Mouse (Mus musculus) sigmoid colon, adult 10 weeks (tissue): ENCODE measurements around the gene Gm11596. TPM values are rescaled to one million over a fixed set of nuclear protein-coding genes. Genes with fewer than 3 reads are reported as not detected.

Experiments used
- polyA plus RNA-seq: library from polyadenylated mRNA; stranded (reverse); fragments of 350-450 nt; fragmentation: Illumina TruSeq; extraction: RNeasy Lipid Tissue Mini Kit (QIAGEN cat#74804); gene quantifications from one replicate; pipeline ENCODE4 v1.2.3, GENCODE M21; 2014; ENCODE audit warnings: low read depth, low replicate concordance

The Gm11596 gene
- polyA plus RNA-seq, result not detected

GRCm38 (mm10) chr11:99793367-99793766 lies at the start of gene Gm11596:
TSS of gene Gm11596 (minus strand) at chr11:99793467.

GRCm38 (mm10) chr11:99837966-99838365 lies 44.7 kb upstream of the Gm11596 start, which contains the start of gene 2300003K06Rik:
TSS of gene 2300003K06Rik (minus strand) at chr11:99838066.

GRCm38 (mm10) chr11:99815566-99815965 lies 22.3 kb upstream of the Gm11596 start, which contains the start of gene Gm11564:
TSS of gene Gm11564 (minus strand) at chr11:99815666.

DNA sequence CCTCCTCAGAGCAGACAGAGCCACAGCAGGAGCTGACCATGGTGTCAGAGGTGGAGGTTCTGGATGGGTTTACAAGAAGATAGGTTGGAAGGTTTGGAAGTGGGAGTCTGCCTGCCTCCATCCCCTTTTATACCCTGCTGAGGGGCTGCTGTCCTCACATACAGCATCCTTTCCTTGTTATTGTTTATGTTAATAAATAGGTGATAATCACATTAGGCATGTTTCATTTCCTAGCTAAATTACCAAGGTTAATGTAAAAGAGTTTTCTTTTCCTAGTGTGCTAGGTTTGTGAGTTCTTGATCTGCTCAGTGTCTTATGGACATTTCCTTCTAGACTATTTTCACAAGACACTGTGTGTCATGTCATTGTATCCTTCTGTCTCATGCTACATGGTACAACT lies 16.5 kb upstream of the Gm11596 start, which contains the start of gene Krtap4-13:
Gene Krtap4-13 (minus strand): TSS at position 101 of the 400 bp plus-strand sequence.

GRCm38 (mm10) chr11:99804346-99804745 lies 11.1 kb upstream of the Gm11596 start, which contains the start of gene Gm11554:
TSS of gene Gm11554 (minus strand) at chr11:99804446.

GRCm38 (mm10) chr11:99798832-99799231 lies 5.6 kb upstream of the Gm11596 start, which contains the start of gene Gm11569:
TSS of gene Gm11569 (minus strand) at chr11:99798932.

GRCm38 (mm10) chr11:99784900-99785299 lies 8.4 kb downstream of the Gm11596 start, which contains the start of gene Krtap4-9:
TSS of gene Krtap4-9 (plus strand) at chr11:99785200.

DNA sequence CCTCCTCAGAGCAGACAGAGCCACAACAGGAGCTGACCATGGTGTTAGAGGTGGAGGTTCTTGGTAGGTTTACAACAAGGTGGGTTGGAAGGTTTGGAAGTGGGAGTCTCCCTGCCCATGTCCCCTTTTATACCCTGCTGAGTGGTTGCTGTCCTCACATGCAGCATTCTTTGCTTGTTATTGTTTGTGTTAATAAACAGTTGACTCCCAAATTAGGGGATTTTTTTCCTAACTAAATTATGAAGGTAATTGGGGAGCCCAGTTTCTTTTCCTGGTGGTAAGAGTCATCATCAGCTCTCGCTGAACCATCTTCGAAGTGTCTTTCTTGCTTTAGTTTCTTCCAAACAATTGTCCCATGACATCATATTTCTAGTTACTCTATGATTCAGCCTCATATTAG lies 12.7 kb downstream of the Gm11596 start, which contains the start of gene Krtap4-8:
Gene Krtap4-8 (minus strand): TSS at position 101 of the 400 bp plus-strand sequence.

GRCm38 (mm10) chr11:99772813-99773212 lies 20.5 kb downstream of the Gm11596 start, which contains the start of gene Gm11595:
TSS of gene Gm11595 (minus strand) at chr11:99772913.

Other genes starting within 250 kb of the Gm11596 start
- not detected for gene Krtap3-3, start 242.6 kb downstream of the Gm11596 start, polyA plus RNA-seq
- gene Krtap3-2, start 236.6 kb downstream of the Gm11596 start, polyA plus RNA-seq, result not detected
- not detected for gene Gm11939, start 234.0 kb downstream of the Gm11596 start, polyA plus RNA-seq
- not detected for gene Krtap3-1, start 226.8 kb downstream of the Gm11596 start, polyA plus RNA-seq
- gene Krtap1-5, start 212.5 kb downstream of the Gm11596 start, polyA plus RNA-seq, result not detected
- not detected for gene Krtap1-4, start 209.8 kb downstream of the Gm11596 start, polyA plus RNA-seq
- not detected for gene Krtap1-3, start 202.1 kb downstream of the Gm11596 start, polyA plus RNA-seq
- not detected for gene Krtap9-3, start 195.4 kb downstream of the Gm11596 start, polyA plus RNA-seq
- gene Gm11938, start 190.2 kb downstream of the Gm11596 start, polyA plus RNA-seq, result not detected
- gene Gm11937, start 183.3 kb downstream of the Gm11596 start, polyA plus RNA-seq, result not detected
- gene Krtap2-4, start 178.6 kb downstream of the Gm11596 start, polyA plus RNA-seq, result not detected
- not detected for gene Gm11562, start 173.0 kb downstream of the Gm11596 start, polyA plus RNA-seq
- gene Krtap4-1, start 165.2 kb downstream of the Gm11596 start, polyA plus RNA-seq, result not detected
- gene Krtap4-2, start 158.4 kb downstream of the Gm11596 start, polyA plus RNA-seq, result not detected
- gene Krtap4-7, start 149.4 kb downstream of the Gm11596 start, polyA plus RNA-seq, result not detected
- gene Gm11555, start 143.2 kb downstream of the Gm11596 start, polyA plus RNA-seq, result not detected
- gene Gm11563, start 134.5 kb downstream of the Gm11596 start, polyA plus RNA-seq, result not detected
- gene Krtap4-6, start 127.5 kb downstream of the Gm11596 start, polyA plus RNA-seq, result not detected
- not detected for gene Gm14190, start 102.7 kb downstream of the Gm11596 start, polyA plus RNA-seq
- gene Gm14180, start 59.2 kb downstream of the Gm11596 start, polyA plus RNA-seq, result not detected
- not detected for gene Gm11595, start 20.6 kb downstream of the Gm11596 start, polyA plus RNA-seq
- gene Krtap4-8, start 12.8 kb downstream of the Gm11596 start, polyA plus RNA-seq, result not detected
- not detected for gene Krtap4-9, start 8.3 kb downstream of the Gm11596 start, polyA plus RNA-seq
- gene Gm11569, start 5.5 kb upstream of the Gm11596 start, polyA plus RNA-seq, result not detected
- not detected for gene Gm11554, start 11.0 kb upstream of the Gm11596 start, polyA plus RNA-seq
- not detected for gene Krtap4-13, start 16.4 kb upstream of the Gm11596 start, polyA plus RNA-seq
- not detected for gene Gm11564, start 22.2 kb upstream of the Gm11596 start, polyA plus RNA-seq
- not detected for gene 2300003K06Rik, start 44.6 kb upstream of the Gm11596 start, polyA plus RNA-seq
- gene Krtap4-16, start 58.1 kb upstream of the Gm11596 start, polyA plus RNA-seq, result not detected
- not detected for gene Gm11568, start 64.5 kb upstream of the Gm11596 start, polyA plus RNA-seq
- gene Gm11559, start 71.0 kb upstream of the Gm11596 start, polyA plus RNA-seq, result not detected
- not detected for gene Krtap9-1, start 79.9 kb upstream of the Gm11596 start, polyA plus RNA-seq
- not detected for gene Gm11567, start 85.7 kb upstream of the Gm11596 start, polyA plus RNA-seq
- gene Krtap31-1, start 114.5 kb upstream of the Gm11596 start, polyA plus RNA-seq, result not detected
- not detected for gene Gm11565, start 121.3 kb upstream of the Gm11596 start, polyA plus RNA-seq
- not detected for gene Krtap31-2, start 142.8 kb upstream of the Gm11596 start, polyA plus RNA-seq
- gene Krtap9-5, start 155.0 kb upstream of the Gm11596 start, polyA plus RNA-seq, result not detected
- gene Krtap29-1, start 185.6 kb upstream of the Gm11596 start, polyA plus RNA-seq, result not detected
- not detected for gene Krtap16-1, start 193.1 kb upstream of the Gm11596 start, polyA plus RNA-seq
- not detected for gene Krtap17-1, start 200.5 kb upstream of the Gm11596 start, polyA plus RNA-seq
- gene Krt33a, start 222.7 kb upstream of the Gm11596 start, polyA plus RNA-seq, result not detected
- gene Krt33b, start 236.4 kb upstream of the Gm11596 start, polyA plus RNA-seq, result not detected
- gene Krt34, start 248.1 kb upstream of the Gm11596 start, polyA plus RNA-seq, result not detected